Mouse (Mus musculus) lung, postnatal 36 days (tissue): ENCODE data around the gene Larp6.

Source experiments
- DNase-seq: peaks from one replicate; pipeline ENCODE4 v3.0.0; 2022; ENCODE audit warnings: mixed read lengths

The Larp6 gene

GRCm38 (mm10) chr9:60712771-60713541 is at the start of gene Larp6:
TSS of gene Larp6 (plus strand) at chr9:60712989.
- DNase-seq = no peak

- DNase-seq = no peak
Measured at GRCm38 (mm10) chr9:60664385-60664784, 48.4 kb upstream of the Larp6 start.

- peak; percentile 6 for DNase-seq
Measured at GRCm38 (mm10) chr9:60664866-60665265, 47.9 kb upstream of the Larp6 start.

GRCm38 (mm10) chr9:60665535-60665934 is 47.3 kb upstream of the Larp6 start:
- no peak for DNase-seq

GRCm38 (mm10) chr9:60668886-60669285 is 43.9 kb upstream of the Larp6 start:
- DNase-seq = no peak

GRCm38 (mm10) chr9:60672568-60672967 is 40.2 kb upstream of the Larp6 start:
- no peak for DNase-seq

GRCm38 (mm10) chr9:60674780-60675179 is 38.0 kb upstream of the Larp6 start:
- no peak for DNase-seq

GRCm38 (mm10) chr9:60676429-60676828 is 36.4 kb upstream of the Larp6 start:
- DNase-seq = no peak

GRCm38 (mm10) chr9:60678913-60679312 is 33.9 kb upstream of the Larp6 start:
- no peak for DNase-seq

GRCm38 (mm10) chr9:60681005-60681404 is 31.8 kb upstream of the Larp6 start:
- DNase-seq = no peak

GRCm38 (mm10) chr9:60682753-60683152 is 30.0 kb upstream of the Larp6 start:
- DNase-seq = no peak

- DNase-seq = peak; percentile 55
Measured at GRCm38 (mm10) chr9:60687415-60687814, 25.4 kb upstream of the Larp6 start.

- DNase-seq = peak; percentile 95
Measured at GRCm38 (mm10) chr9:60687891-60688324, 24.9 kb upstream of the Larp6 start, which contains the start of gene Lrrc49. TSS of gene Lrrc49 (minus strand) at chr9:60688158.

- peak; percentile 34 for DNase-seq
Measured at GRCm38 (mm10) chr9:60692624-60693023, 20.2 kb upstream of the Larp6 start.

GRCm38 (mm10) chr9:60693986-60694385 is 18.8 kb upstream of the Larp6 start:
- no peak for DNase-seq

GRCm38 (mm10) chr9:60696271-60696985 is 16.4 kb upstream of the Larp6 start:
- DNase-seq = peak; percentile 38

- no peak for DNase-seq
Measured at GRCm38 (mm10) chr9:60699581-60700231, 13.1 kb upstream of the Larp6 start.

GRCm38 (mm10) chr9:60707594-60707993 is 5.2 kb upstream of the Larp6 start:
- no peak for DNase-seq

GRCm38 (mm10) chr9:60708606-60709005 is 4.2 kb upstream of the Larp6 start:
- DNase-seq = no peak

GRCm38 (mm10) chr9:60709721-60710120 is 3.1 kb upstream of the Larp6 start:
- DNase-seq = no peak

- no peak for DNase-seq
Measured at GRCm38 (mm10) chr9:60712011-60712410, 778 bp upstream of the Larp6 start.

- no peak for DNase-seq
Measured at GRCm38 (mm10) chr9:60713616-60714015, 827 bp downstream of the Larp6 start.

- no peak for DNase-seq
Measured at GRCm38 (mm10) chr9:60714191-60714590, 1.4 kb downstream of the Larp6 start.

GRCm38 (mm10) chr9:60715271-60715670 is 2.5 kb downstream of the Larp6 start:
- DNase-seq = no peak
